Mouse (Mus musculus) v-Abl transformed pro-B cells (cell line): ENCODE measurements around the gene Bcl2a1b.
"Not testable (repeated sequence)": the region's sequence is repeated elsewhere in the genome, so short reads cannot be mapped to it uniquely, and the experiment has no call there.

Experiments
- in situ Hi-C, 2 experiments: fragments of 400-800 bp; cut with MboI; formaldehyde crosslinking; loops; one replicate each; pipeline ENCODE4 v1.15.1; 2025; ENCODE audit not compliant: unreplicated experiment in 2 of 2

The Bcl2a1b gene

DNA sequence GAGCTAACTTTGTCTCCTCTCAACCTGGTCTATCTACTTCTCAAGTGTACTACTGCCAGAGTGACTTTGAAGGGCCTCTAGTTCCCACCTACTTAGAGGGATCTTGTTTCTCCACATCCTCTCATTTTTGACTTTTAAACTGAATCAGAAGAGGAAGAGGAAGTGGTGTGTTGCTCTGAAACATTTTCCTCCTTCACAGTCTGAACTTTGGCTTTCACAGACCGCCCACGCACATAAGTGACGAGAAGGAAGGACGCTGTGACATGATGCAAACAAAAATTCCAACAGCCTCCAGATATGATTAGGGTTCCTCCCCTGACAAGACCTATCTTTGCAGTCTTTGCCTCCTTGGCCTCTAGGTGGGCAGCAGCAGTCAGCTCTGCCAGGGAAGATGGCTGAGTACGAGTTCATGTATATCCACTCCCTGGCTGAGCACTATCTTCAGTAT is at the start of gene Bcl2a1b, which contains the start of gene Gm29094:
Bcl2a1b (plus strand) TSS at position 241 of the 448 bp plus-strand sequence.
Gm29094 (plus strand) TSS at position 411 of the 448 bp plus-strand sequence.
- in situ Hi-C loops = not testable (repeated sequence)

DNA sequence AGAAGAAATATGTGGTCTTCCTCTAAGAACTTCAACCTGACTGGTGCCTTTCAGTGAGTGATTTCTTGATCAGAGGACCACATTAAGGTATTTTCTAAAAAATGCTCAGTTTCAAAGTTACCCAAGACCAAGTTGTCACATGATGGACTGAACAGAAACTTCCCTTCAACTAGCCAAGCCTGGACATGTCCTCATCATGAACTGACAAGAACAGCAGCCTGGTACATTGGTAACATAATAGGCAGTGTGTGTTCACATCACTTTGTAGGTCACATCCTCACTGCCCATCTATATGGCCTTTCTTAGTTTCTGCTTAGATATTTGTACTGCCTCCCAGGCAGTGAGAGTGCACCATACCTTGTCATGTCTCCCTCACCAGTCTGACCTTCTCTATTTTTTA is 26.5 kb upstream of the Bcl2a1b start:
- in situ Hi-C loops = loop anchor here in 1 of 2 experiments (10.0 kb wide), 1 partner anchor 502 kb away; no protein-coding TSS in a partner anchor

DNA sequence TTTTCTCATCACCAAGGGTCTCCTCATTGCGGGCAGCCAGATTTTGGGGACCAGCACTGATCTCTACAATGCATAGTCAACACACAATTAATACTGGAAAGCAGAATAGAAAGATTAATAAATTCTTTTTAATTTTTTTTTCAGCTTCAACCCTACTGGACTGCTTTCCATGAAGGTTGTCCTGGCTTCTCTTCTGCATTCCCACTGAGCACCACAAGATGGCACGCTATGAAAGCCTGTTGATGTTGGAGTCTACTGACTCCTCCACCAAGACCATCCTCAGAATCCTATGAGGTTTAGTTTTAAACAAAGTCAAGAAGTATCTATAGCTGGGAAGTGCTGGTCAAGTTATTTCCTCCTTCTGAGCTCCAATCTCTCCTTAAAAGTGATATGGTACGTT is 20.2 kb upstream of the Bcl2a1b start:
- in situ Hi-C loops = loop anchor here in 1 of 2 experiments (10.0 kb wide), 1 partner anchor 496 kb away; no protein-coding TSS in a partner anchor

DNA sequence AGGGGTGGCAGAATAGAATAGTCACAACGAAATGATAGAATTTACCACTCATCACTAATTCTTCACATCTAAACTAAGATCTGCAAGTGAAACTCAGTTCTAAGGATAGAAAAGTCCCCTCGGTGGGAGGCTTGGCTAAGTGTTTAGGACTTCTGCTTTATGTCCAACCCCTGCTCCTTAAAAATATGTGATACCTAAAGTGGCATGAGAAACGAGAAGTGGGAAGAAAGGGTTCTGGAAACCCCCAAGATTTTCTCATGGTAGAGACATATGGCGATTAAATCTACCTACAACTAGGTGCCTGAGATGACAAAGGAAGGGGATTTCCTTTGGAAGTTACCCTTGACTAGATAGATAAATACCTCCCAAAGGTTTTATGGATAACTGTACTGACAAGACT is 19.5 kb upstream of the Bcl2a1b start:
- in situ Hi-C loops = loop anchor here in 1 of 2 experiments (10.0 kb wide), 1 partner anchor 495 kb away; no protein-coding TSS in a partner anchor

DNA sequence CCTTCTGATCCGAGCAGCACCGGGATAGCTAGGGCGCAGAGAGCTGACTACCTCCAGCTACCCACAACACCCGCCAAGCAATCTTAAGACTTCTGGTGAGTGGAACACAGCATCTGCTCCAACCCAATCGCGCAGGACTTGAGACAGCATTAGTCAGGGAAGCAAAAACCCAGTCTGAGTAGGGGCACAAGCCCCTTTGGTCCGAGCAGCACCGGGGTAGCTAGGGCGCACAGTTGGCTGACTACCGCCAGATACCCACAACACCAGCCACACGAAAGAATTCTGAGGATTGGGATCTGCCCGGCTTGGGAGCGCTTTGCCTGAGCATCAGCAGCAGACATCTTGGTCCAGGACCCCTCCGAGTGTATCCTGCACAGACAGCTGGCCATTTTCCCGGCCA is 12.0 kb upstream of the Bcl2a1b start:
- in situ Hi-C loops = not testable (repeated sequence)

DNA sequence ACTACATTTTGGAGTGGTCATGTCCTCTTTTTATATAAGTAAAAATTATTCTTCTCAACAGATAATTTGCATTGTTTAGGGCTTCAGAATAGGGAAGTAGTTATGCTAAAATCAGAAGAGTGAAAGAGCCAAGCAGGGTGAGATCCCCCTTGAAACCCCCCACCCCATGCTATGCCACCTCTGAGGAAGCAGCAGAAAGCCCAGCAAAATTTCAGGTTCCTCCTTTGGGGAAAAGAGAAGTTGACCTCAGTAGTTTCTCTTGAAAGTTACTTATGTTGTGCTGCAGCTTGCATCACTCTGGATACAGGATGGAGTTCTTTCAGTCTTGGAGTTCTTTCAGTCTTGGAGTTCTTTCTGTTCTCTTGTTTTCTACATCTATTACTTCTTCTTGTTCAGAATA is 3.5 kb upstream of the Bcl2a1b start:
- in situ Hi-C loops = not testable (repeated sequence)

DNA sequence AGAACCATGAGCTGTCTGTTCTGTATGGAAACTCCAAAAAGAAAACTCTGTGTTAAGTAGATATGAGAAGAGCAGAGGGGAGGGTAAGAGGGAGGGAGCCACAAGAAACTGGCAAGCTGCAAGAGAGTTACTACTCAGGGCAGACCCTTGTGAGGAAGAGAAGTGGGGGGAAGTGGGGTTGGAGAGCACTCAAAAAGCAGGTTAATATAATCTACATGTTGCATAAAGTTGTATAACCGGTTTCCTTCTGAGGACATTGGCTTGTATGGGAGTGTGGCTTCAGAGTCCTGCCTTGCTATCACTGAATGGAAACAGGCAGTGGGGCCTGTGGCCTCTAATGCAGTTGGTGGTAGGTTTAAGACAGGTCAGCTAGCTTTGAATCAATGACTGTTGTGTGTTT is 1.5 kb upstream of the Bcl2a1b start:
- in situ Hi-C loops = not testable (repeated sequence)

DNA sequence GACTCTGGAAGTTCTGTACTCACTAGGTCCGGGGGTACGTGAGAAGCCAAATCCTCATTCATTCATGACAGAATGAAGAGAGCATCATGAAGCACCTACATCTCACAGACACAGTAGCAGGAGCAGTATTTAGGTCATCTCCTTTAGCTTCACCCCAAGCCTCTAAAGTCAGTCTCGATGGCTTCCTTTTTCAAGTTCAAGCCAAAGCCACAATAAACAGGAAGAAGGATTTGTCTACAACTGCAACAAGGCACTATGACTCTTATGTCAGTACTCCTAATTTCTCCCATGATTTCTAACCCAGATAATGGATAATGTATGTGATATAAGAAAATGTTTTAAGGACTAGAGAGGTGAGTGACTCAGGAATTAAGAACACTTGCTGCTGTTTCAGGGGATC is 660 bp upstream of the Bcl2a1b start:
- in situ Hi-C loops = not testable (repeated sequence)

DNA sequence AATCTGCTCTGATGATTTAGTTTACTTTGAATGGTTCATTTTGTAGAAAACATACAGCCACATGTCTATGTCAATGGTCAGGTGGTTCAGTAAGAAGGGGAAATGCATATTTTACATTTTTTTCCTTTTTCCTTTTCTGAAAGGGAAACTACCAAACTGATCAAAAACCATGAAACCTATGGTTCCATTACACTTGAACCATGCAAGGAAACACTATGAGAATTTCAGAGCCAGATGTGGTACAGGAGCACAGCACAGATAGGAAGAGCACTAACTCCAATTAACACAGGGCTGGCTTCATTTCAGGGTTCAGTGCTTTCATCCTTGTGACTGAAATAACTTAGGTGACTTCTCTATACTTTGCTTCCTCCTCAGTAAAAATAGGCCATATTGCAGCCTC is 3.2 kb downstream of the Bcl2a1b start:
- in situ Hi-C loops = loop anchor here (10.0 to 25.0 kb wide), 5 partner anchors 473 to 910 kb away; partner anchors contain the start of genes Ctsh (in 1 of the 2), Morf4l1 (in 1 of the 2) and Zfp949 (in 1 of the 2)

DNA sequence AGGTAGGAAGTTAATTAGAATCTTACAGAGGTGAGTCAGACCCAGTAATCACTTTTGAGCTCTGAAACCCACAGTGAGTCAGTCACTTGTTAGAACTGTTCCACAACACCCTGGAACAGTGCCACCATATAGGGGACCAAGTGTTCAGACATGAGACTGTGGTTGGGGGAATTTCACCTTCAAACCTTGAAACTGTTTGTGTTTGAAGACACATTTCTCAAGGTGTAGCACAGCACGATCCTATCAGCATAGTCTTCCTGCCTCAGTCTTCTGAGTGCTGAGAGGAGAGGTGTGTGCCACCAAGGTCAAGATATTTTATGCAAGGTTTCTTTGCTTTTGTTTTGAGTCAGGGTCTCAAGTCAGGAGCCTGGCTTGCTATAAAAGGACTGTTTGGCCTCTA is 9.9 kb downstream of the Bcl2a1b start:
- in situ Hi-C loops = loop anchor here (10.0 to 25.0 kb wide), 5 partner anchors 466 to 903 kb away; partner anchors contain the start of genes Ctsh (in 1 of the 2), Morf4l1 (in 1 of the 2) and Zfp949 (in 1 of the 2)

DNA sequence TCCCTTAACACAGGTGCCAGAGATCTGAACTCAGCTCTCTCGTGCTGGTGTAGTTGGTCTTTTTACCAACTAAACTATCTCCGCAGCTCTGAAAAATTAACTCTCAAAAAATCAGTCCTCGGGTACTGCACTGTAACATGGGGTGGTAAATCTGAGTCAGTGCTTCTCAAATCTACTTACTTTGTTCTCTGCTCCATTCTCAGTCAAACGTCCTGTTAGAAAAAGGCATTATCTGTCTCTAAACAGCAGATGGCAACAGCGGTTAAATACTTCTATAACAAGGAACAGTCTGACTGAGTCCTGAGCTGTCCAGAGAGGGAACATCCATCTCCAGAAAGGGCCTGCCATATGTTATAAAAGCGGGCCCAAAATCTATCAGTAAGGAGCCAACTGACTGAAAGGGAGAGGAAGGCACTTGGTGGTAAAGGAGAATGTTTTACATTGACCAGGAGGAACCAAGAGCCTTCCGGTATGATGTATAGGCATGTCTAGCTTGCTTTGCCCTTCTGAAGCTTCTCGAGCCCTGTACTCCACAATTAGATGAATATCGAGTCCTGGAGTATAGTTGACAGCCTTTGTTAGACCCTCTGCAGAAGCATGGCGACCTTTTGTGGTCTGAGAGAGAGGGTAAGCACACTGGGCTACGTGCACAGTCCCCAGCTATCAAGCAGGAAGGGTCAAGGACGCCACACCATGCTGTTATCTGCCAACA is 11.5 kb downstream of the Bcl2a1b start, which contains the start of gene Mthfs:
Mthfs (plus strand) TSS at position 324 of the 712 bp plus-strand sequence.
- in situ Hi-C loops = loop anchor here (10.0 to 25.0 kb wide), 6 partner anchors 474 to 902 kb away; partner anchors contain the start of genes Ctsh (in 1 of the 2), Morf4l1 (in 1 of the 2) and Zfp949 (in 1 of the 2)

DNA sequence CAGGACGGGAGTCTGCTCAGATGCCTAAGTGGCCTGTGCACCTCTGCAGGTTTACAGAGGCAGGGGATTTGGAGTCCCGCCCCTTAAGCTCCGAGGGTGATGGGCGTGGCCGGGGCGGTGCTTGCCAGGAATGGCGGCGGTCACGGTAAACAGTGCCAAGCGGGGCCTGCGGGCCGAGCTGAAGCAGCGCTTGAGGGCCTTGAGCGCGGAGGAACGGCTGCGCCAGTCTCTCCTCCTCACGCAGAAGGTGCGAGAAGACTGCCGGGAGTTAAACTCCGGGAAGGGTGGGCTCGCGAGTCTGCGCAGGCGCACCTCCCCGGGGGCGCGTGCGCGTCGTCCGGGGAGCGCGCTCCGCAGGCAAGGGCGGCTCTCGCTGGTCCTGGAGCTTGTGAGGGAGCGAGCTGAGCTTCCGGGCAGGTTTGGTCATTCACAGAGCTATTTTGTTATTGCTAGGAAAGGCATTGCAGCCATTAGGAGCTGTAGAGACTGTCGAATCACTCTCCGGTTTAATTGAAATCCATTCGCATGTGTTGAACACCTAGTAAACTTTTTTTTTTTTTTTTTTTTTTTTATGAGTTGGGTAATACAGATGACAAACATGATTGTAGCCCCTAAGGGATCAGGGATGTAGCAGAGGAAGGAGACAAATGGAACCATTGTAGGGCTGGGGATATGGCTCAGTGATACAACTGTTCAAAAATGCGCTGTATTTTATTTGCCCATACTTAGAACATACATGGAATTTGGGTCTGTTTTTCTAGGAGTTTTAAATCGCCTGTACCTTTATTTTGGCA is 12.3 kb downstream of the Bcl2a1b start:
- in situ Hi-C loops = loop anchor here (10.0 to 25.0 kb wide), 6 partner anchors 474 to 901 kb away; partner anchors contain the start of genes Ctsh (in 1 of the 2), Morf4l1 (in 1 of the 2) and Zfp949 (in 1 of the 2)

DNA sequence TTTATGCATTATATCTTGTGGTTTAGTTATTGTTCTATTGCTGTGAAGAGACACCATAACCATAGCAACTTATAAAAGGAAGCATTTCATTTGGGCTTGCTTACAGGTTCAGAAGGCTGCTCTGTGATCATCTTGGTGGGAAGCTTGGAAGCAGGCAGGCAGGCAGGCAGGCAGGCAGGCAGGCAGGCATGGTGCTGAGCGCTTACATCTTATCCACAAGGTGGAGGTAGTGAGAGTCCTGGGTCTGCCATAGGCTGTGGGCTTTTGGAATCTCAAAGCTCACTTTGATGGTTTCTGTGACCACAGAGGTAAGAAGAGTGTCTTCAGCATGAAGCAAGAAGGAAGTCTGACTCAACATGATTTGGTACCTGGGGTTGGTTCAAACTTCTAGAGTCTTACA is 13.4 kb downstream of the Bcl2a1b start:
- in situ Hi-C loops = loop anchor here (10.0 to 25.0 kb wide), 6 partner anchors 472 to 900 kb away; partner anchors contain the start of genes Ctsh (in 1 of the 2), Morf4l1 (in 1 of the 2) and Zfp949 (in 1 of the 2)

DNA sequence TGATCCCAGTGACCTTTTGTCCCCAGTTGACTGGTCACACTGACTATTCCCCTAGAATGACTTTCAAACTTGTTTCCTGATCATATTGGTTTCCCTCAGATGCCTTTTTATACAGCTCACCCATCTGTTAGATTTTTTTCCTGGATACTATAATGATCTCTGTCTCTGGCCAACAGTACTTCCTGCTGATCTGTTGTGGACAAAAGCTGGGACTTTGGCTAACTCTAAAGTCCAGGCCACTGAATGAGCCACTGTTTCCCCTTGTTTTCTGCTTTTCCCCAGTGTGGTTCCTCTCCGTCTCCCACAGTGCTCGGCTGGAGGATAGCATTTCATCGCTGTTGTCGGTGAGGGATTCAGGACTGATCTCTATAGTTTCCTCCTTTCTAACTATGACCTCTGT is 19.2 kb downstream of the Bcl2a1b start:
- in situ Hi-C loops = loop anchor here (10.0 to 25.0 kb wide), 6 partner anchors 467 to 894 kb away; partner anchors contain the start of genes Ctsh (in 1 of the 2), Morf4l1 (in 1 of the 2) and Zfp949 (in 1 of the 2)

DNA sequence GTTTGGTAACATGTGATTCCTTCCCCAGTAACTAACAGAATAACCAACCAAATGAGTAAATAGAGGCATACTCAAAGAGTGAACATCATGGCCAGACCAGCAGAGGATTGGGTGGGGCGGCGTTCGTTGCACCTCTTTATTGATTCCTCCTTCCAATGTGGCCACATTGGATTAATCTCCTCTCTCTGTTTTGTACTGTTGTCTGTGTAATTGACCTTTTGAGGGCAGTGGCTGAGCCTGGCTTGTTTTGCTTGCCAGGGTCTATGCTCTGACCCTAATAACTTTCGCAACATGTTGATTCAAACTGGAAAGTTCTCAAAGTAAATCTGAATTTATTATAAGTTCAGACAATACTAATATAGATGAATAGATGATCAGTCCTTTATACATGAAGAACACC is 20.7 kb downstream of the Bcl2a1b start:
- in situ Hi-C loops = loop anchor here (10.0 to 25.0 kb wide), 6 partner anchors 465 to 893 kb away; partner anchors contain the start of genes Ctsh (in 1 of the 2), Morf4l1 (in 1 of the 2) and Zfp949 (in 1 of the 2)

DNA sequence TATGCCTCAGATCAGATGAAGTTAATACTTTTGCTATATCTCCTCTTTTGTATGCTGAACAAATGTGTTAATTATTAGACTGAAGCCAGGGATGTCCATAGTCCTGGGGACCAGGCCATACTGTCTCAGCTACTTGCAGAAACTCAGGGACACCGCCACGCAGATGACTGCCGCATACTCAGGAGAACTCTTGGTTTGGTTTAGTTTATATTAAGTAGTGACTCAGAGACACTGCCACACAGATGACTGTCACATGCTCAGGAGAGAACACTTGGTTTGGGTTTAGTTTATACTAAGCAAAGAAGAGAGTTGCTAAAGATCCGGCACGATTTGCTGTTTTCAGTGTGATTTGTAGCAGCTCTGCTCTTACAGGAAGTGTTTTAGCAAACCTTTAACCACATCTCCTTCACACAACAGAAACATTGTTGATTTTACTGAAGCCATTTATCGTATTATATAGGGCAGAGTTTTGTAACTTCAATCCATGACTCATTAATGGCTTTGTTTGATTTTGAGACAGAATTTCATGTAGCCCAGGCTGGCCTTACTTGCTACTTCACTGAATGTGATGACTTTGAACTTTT is 21.8 kb downstream of the Bcl2a1b start:
- in situ Hi-C loops = loop anchor here (25.0 kb wide), 4 partner anchors 567 to 892 kb away; partner anchors contain the start of genes Ctsh (in 1 of the 2), Morf4l1 (in 1 of the 2) and Zfp949 (in 1 of the 2)

DNA sequence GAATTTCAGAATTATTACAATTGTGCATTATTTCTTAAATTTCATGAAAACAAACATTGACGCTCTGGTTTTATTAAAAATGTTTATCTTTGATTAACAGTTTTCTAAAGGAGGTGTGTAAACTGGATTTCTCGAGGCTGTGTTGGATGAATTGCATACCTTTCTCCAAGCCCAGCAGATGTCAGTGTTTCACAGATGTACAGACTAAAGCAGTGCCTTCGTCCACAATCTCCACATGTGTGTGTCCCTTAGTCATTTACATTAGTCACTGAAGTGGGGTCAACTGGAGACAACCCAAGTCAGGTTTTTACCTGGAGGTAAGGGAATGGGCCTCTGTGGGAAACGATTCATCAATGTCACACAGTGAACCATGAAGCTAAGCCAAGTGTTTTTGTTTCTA is 27.1 kb downstream of the Bcl2a1b start:
- in situ Hi-C loops = no loop called here

DNA sequence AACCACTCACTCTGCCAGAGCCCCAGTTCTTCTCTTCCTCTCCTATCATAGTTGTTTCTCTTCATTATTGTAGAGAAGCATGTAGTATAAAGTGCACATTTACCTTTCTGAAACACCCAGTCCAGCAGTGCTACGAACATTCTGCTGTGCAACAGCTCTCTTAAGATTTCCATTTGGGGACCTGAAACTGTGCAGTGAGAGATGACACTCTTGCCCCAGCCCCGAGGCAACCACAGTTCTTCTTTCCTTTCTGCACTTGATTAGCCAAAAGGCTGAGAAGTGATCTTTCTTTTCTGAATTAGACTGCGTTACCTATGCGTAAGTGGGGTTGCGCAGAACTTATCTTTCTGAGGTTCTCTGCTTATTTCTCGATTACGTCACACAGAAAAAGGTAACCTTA is 29.1 kb downstream of the Bcl2a1b start:
- in situ Hi-C loops = no loop called here

DNA sequence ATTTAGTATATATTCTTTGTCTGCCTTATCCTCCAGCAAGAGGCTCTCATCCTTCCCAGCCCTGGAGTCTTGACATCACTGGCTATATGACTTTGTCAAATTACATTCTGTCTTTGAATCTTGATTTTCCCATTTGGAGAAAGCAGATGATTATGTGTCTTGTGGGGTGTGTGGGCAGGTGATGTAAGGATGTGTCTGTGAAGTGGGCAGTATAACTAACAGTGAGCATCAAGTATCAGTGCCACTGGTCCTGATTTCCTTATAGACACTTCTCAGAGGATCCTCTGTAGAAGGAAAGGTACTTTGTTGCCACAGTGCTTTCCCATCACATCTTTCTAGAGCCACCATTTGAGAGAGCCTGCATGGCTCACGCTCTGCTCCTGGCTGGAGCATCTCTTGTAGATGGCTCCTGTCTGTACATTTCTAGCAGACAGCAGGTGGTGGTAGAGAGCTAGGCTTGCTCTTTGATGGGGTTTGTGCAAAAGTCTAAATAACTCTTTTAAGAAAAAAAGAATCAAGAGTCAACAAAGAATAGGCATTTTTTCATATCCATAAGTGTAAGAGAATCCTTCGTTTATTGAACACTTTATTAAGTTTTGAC is 32.0 kb downstream of the Bcl2a1b start:
- in situ Hi-C loops = not testable (repeated sequence)
